Mouse (Mus musculus) urinary bladder, postnatal 4 days (tissue): ENCODE measurements around the gene Slc15a1.

Source experiments
- DNase-seq, 2 experiments: peaks; one replicate each; pipeline ENCODE4 v3.0.0; 2021 to 2022; ENCODE audit warnings: low spot score in 2 of 2

Gene Slc15a1

DNA sequence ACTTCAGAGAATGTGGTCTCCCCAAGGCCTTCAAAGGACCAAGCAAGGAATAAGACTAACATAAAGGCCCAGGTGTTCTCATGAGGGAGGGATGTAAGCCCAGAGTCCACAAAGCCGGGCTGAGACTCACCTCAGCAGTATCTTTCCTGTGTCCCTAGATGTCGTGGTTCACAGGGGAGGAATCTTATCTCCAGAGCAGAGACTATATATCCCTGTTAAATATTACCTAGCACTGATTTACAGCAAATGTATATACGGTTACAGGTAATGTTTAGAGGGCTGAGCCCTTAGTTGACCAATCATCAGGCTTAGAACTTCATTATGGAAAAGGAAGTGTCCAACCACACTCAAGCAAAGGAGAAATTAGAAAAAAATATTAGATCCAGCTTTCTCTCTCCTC lies 11.3 kb downstream of the Slc15a1 start:
- no peak for DNase-seq

DNA sequence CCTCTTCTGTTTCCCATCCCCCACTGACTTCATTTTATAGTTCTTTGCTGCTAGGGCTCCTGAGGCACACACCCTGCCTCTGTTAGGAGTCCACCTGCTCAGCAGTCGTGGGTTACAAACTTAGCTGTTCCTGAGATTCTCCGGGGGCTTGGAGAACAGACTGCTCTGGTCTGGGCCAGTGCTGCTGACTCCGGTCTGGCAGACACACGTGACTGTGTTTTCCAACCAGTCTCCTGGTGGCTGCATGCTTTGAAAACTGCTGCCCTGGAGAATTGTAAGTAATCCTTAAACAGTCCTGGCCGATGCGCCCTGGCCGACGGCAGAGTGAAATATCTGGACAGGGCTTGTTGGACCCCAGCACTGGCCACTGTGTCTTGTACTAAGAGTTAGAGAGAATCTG lies 12.7 kb downstream of the Slc15a1 start:
- no peak for DNase-seq

DNA sequence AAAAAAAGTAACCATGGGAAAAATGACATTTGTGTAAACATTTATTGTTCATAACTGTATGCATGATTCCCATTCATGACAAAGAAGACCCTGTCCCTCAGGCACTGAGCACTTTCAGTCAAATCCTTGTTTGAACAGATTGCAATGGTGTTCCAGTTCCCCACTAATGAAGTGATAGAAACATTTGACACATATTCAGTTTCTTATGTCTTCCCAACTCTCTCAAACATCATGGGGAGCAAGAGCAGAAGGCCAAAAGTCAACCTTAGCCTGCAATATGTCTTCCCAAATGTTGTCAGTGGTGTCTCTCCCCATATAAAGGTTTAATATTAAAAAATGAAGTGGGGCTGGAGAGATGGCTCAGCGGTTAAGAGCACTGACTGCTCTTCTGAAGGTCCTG lies 19.3 kb downstream of the Slc15a1 start:
- DNase-seq: no peak

DNA sequence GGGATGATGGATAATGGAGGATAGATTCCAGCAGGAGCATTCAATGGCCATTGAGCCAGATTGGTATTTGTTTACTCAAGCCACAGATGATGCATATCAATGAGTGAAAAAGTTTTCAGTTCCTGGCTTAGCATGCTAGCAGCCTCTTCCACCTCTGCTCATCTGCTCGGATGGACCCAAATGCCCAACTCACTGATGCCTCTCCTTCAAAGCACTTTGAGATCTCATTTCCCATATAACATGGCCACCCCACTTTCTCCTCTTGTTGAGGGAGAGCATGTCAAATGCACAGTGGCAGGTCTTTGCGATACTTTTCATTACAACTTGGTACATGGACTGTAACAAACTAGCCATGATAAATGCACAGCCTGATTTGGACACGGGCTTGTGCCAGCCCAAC lies 20.6 kb downstream of the Slc15a1 start:
- DNase-seq: no peak

DNA sequence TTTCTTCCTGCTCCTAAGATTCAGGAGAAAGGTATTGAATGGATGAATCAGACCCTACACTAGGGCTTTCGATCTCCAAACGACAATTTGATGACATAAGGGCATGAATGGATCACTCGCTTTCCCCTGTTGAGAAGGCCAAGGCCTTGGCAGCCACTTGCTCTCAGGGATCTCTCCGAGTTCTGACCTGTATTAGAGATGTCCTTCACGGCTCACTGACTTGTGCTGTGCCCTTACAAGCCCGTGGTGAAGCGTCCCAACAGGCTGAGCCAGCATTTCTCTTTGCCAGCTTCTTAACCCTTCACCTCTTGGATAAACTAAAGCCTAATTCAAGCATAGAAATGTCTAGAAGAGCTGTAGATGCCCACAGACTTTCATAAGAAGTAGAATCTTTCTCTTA lies 22.9 kb downstream of the Slc15a1 start:
- DNase-seq: no peak

DNA sequence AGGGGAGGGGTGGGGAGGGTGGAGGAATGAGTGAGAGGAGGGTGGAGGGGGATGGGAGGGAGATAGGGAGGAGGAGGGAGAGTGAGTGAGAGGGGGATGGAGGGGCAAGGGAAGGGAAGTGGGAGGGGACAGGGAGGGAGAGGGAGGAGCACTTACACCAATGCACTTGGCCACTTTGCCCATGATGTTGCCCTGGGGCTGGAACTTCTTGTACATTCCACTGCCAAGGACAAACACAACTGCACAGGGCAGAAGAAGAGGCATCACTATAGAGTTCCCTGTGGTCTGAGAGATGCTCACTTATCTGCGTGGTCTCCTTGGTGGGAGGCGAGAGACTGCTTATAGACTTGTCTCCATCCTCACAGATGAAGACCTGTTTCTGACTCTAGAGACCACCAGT lies 23.5 kb downstream of the Slc15a1 start:
- no peak for DNase-seq

DNA sequence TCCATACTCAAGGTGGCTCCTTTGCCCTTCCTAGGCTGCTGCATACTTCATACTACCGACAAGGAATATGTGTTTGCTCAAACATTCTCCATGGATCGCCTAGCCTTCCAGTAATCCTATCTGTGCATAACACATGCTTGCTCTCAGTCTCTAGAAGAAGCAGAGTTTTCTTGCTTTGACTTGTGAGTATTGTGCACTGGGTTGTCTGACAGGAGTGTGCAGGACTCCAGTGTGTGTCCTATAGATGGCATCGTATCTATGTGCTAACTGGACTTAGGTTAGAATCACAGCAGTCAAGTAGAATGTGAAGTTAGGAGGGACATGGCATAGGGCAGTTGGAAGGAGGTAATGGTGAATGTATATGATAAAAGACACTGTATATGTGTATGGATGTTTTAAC lies 26.0 kb downstream of the Slc15a1 start:
- DNase-seq: no peak

DNA sequence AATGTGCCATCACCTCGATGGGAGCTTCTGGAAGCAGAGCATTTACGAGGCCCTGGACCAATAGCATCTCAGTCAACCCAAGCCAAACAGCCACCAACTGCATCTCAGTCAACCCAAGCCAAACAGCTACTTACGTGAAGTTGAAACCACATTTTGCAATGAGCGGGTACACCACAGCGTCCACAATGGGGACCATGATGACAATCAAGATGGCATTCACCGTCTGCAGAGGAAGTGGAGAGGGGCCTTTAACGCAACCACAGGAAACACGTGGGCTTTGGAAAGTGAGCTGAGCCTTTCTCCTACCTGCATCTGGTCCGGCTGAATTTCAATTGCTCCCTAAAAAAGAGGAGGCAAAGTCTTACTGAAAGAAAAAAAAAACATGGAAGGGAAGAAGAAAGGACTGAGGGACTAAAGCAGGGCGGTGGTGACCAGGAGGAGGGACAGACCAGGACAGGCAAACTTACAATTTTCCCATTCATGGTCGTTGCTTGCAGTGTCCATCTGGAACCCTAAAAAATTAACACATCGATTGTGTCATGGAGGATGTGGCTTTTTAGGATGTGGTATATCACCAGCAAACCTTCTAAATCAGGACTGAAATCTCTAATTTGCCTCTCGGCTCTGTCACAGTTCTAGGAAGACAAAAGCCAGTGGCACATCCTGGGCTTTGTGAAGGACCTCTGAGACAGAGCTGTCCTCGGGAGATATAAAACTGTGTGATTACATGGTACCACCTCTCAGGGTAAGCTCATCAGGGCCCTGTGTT lies 26.9 kb downstream of the Slc15a1 start:
- DNase-seq: no peak

DNA sequence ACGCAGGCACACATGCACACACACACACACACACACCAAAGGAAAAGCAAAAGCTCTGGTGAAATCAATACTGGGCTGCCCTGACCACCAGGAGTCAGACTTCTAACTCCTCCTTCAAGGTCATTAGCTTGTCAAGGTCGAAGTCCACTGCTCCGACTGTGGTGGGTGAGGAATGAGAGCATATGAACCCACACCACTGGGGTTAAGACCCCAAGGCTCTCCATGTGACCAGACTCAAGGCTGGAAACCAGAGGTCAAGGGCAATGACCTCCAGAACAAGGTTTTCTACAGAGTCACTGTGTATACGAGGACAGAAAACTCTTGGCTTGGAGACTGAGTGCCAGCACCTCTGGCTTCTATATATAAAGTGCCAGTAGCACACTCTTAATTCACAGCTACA lies 31.2 kb downstream of the Slc15a1 start:
- DNase-seq: no peak

DNA sequence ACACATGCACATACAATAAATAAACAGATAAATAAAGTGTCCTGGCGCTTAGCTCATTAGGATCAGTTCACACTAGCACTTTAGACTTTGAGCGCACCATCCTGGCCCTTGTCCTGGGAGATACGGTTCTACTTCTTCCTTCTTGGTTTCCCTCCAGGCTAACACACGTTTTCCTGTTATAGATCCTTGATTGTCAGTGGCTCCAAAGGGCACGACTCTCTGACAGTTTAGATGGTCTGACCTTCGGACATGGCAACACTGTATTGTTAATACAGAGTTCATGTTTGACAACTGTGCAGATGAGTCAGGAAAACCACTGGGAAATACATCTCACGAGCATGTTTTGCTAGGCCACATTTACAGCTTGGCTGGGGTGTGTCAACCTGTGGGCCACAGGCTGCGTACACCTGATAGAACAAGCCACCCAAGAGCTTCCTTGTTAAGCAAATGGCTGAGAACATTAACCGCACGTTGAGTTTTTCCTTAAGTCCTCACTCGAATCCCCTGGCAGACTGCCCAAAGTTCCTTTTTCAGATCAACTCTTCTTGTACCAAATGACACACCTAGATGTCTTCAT lies 33.4 kb downstream of the Slc15a1 start:
- DNase-seq: no peak

DNA sequence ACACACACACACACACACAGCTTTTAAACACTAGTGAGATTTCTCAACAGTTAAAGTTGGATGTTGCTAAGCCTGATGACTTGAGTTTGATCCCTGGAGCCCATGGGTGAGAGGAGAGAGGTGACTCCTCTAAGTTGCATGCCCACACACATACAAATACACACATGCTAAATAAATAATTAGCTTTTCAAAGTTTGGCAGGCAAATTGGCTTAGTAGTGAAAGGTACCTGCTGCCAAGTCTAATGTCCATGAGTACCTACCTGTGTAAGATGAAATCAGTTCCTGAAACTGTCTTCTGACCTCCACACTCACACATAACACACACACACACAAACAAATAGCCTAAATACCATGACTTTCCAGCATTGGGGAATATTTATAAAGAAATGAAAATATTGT lies 35.5 kb downstream of the Slc15a1 start:
- no peak for DNase-seq

DNA sequence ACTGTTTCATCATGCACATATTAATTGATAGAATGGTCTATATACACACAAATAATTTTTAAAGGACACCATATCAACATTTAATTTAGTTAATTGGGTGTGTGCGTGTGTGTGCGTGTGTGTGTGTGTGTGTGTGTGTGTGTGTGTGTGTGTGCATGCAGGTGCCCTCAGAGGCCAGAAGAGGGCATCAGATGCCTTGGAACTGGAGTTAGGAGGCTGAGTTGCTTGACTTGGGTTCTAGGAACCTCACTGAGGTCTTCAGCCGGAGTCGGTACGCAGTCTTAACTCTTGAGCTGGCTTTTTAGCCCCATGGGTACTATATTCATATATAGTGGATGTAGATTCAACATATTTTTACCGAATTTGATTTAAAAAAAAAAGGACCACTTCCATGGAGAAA lies 37.4 kb downstream of the Slc15a1 start:
- no peak for DNase-seq

DNA sequence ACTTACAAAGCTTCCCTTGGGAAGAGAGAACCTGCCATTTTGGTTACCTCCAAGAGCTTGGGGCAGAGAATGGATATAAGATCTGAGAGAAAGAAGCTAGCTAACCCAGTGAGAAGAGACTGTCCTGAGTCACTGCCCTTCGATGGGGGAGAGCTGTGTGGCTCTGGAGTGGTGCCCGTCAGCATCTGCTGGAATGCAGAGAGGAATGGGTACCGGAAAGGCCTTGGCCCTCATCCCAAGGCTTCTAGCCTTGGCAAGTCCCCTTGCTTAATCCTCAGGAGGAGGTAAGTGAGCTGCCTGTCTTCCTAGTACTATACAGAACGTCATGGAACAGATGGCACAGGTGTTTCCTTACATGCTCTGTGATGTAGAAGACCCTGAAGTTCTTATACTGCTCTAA lies 38.6 kb downstream of the Slc15a1 start:
- no peak for DNase-seq

DNA sequence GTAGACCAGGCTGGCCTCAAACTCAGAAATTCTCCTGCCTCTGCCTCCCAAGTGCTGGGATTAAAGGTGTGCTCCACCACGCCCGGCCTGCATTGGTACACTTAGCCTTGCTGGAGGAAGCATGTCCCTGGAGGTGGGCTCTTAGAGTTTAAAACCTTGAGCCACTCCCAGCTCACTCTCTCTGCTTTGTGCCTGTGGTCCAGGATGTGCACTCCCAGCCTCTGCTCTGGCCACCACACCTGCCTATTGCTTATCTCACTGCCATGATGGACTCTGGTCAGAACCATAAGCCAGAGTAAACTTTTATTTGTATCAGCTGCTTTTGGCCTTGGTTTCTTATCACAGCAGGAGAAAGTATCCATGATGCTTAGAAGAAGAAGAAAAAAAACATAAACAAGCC lies 40.7 kb downstream of the Slc15a1 start:
- no peak for DNase-seq

DNA sequence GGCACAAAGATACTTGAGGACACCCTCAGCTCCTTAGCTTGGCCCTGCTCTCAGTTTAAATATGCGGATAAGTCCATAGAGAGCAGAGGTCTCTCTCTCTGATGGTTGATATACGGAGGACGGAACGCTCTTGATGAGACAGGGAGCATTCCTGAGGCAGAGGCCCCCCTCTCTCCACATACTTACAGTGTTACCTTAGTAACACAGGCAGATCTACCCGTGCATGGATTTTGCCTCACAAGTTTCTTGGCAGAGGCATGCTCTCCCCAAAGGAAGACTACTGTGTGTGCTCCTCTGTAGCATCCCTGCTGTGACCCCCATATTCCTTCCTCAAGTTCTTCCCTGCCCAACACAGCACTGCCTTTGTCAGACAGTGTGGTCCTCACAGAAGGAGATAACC lies 42.3 kb downstream of the Slc15a1 start:
- DNase-seq: no peak

DNA sequence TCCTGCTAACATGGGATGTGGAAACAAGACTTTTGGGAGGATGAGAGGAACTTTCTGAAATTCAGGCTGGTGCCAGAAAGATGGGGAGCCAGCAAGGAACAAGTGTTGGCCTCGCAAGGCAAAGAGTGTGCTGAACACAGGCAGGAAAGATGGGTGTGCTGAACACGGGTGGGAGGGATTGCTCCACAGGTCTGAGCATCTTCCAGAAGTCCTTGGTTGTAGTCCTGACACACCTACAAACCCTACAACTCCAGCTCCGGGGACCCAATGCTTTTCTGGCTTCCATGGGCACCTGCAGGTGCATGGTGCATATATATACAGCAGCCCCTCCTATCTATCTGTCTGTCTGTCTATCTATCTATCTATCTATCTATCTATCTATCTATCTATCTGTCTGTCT lies 44.1 kb downstream of the Slc15a1 start:
- no peak for DNase-seq

DNA sequence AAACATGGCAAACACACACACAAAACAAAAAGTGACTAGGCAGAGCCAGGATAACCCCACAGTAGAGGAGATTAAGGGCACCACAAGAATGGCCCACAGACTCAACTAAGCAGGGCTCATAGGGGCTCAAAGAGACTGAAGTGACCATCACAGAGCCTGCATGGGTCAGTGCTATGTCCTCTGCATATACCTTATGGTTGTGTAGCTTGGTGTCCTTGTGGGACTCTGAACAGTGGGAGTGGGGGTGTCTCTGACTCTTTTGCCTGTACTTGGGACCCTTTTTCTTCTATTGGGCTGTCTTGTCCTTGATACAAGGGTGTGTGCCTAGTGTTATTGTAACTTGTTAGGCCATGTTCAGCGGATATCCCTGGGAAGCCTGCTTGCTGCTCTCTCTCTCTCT lies 46.5 kb downstream of the Slc15a1 start:
- DNase-seq: no peak

DNA sequence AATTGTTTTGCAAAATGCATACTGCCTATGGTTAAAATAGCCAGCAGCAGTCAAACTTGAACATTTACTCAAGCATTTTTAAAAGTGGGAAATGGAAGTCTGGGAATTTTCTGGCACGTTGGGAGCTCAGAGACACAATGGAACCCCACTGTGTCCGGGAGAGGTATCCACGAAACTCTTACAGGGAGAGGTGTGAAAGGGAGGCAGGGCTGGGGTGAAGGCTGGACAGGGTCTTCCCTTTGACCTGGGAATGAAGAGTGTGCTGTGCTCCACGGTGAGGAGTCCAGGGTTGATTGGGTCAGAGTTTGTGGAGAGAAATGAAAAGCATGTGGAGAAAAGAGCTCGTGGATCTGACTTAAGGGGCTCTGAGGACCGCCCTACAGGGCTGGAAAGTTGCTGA lies 47.5 kb downstream of the Slc15a1 start:
- no peak for DNase-seq

DNA sequence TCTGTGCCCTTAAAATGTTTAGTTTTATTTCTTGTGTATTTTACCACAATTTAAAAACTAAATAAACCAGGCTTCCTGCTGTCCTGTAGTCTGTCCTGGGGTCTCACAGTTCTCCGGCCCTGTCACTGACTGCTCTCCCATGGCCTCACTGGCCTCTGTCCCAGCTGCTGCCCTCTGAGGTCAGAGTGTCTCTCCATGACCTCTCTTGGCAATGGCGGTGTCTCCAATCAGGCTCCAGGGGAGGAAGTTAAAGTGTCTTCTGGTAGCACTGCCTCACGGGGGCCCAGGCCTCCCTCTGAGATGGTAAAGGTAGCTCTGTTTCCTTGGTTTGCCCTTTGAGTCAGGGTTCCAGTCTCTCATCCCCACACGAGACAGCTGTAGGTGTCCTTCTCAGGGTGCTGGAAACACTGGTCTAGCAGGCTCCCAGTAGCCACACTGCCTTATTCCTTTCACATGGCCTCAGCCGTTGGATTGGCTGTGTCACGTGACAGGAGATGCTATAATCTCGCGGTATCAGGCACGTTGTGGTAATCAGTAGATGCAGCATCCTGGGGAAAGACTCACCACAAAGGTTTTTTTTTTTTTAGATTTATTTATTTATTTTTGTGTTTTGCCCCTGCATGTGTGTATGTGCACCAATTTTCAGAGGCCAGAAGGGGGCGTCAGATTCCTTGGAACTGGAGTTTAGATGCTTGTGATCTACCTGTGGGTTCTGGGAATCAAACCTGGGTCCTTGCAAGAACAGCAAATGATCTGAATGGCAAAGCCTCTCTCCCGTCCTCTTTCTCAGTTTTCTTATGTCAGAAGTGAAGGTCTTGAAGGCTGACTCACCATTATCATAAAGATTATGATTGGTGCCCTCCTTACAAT lies 48.4 kb downstream of the Slc15a1 start:
- no peak for DNase-seq

DNA sequence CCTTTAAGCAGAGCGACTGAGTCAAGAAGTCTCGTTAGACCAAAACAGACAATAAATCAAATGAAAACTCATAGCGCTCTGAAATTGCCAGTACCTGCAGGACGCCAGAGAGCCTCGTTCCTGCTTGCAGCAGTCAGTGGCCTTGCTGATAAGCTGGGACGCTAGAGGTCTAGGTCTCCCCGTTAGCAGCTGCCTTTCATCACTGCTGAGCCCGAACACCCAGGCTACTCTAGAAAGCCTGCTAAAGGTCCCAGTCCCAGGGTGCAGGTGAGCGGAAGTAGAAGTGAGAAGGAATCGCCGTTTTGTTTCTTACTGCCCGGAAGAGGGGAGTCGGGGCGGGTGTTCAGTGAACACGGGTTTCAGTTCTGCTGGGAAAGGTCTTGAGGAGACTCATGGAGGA lies 49.1 kb downstream of the Slc15a1 start:
- no peak for DNase-seq

DNA sequence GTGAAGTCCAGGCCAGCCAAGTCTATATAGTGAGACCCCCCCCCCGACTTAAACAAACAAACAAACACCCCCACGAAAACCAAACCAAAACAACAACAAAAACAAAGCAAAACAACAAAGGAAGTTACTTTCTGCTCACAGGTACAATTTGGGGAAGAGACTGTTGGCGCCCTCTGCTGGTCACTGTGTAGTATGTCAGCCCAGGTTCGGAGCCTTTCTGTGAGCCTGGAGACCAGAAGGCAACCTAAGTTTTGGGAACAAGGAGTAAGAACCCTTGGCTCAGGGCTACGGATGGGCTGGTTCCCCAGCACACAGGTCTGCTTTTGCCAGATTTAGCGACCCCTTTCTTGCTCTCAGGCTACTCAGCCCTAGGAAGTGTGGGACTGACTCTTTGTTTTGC lies 49.5 kb downstream of the Slc15a1 start:
- peak in 1 of 2 experiments; percentile 38 for DNase-seq

DNA sequence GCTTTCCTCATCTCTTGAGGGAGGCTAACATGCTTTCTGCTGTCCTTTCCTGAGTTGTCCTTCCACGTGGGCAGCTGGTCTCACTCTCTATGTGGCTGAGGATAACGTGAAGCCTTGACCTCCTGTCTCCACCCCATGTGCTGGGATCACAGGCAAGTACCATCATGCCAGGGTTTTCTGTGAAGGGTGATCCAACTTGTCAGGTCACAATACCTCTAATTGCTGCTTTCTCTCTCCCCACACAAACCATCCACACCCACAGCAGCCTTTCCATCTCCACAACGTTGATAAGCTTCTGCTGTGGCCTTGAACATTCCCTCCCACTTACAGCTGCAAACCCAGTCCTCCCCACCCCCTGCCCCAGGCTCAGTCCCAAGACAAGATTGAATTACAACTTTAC lies 51.9 kb downstream of the Slc15a1 start:
- no peak for DNase-seq

DNA sequence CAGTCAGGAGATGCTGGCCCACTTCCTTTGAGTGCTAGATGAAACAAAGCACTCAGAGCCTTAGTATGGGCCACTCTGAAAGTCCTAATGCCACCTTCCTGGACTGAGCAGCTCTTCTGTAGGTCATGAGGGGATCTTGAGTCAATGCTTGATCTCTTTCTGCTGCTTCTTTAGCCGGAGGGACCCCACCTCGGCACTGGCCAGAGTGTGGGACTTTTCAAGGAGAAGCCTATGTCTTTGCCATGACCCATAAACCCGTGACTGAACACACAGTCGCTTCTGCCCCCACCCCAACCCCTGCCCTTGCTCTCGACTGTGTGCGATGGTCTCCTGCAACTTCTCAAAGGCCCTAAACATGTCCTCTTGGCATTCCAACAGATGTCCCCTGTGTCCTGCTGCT lies 52.8 kb downstream of the Slc15a1 start:
- no peak for DNase-seq
